Mouse (Mus musculus) cerebellum, adult 9-11 months (tissue): ENCODE measurements at regions not wholly inside any gene's neighbourhood (a gene's known extent, or its start where the extent isn't known, plus 50 kb on each side); places are given as distances from the start of the nearest gene placed in this dataset.

Experiments used
- DNase-seq: peaks from one replicate; pipeline ENCODE4 v3.0.0; 2022

DNA sequence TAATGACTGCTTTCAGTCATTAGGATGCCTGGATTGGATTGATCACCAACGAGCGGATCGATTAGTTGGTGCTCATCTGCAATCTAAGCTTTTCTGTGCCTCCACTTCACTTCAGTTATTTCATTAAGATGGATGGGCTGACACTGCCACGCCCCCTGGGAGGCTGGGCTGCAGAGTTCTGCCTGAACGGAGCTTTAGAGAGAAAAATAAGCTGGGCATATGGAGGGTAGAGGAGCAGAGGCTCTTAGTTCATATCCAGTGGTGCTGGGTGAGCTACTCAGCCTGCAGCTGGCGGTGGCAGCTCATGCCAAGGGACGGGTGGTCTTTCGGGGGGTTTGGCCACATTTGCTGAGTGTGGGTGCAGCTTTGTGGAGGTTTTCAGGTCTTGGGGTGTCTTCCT is 256.4 kb upstream of the Dusp10 start:
- DNase-seq: no peak

DNA sequence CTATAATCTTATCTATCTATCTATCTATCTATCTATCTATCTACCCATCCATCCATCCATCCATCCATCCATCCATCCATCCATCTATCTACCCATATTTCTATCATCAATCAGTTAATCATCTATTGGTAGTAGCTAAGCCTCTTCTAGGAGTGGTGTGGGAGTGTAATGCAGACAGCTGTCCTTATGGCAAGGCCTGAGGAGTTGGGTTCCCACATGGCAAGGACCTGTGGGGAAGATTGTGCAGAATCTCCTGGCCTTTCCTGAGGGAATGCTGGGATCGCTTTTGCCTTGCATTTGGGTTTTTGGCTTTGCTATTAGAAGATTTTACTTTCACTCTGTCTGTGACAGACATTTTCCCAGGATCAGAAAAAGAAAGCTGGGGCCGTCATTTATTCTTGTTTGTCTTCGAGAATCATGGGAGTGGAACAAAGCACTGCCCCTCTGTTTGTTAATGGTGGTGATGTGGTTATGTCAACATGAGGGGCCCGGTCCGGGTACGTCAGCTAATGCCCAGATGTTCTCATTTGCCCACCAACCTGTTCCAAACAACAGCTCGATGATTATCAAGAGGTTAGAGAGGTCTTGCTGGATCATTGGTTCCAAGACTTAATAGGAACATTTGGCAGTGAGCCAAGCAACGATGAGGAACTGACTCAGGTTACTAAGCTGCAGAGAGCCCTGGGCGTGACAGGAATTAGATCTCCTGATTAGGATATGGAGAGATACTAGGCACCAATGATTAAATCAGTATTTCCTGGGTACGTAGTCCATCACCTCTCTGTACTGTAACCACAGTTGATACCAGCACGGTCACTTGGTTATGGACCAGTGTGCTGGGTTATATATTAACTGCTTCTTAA is 249.0 kb upstream of the Dusp10 start:
- DNase-seq: no peak

DNA sequence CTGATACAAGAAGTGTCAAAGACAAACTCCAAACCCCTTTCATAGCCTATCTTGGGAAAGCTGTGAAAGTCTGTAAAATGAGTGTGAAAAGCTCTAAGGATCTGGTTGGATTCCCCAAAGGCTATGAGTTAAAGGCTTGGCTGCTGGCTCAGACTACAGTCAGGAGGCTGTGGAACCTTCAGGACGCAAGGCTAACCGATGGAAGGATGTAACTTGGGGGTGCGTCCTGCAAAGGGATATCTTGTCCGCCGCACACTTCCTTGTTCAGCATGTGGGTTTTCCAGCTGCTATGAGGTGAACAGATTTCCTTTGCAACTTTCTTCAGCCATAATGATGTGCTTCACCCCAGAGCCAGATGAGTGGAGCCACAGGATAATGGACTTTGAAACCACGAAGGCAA is 240.3 kb upstream of the Dusp10 start:
- no peak for DNase-seq

DNA sequence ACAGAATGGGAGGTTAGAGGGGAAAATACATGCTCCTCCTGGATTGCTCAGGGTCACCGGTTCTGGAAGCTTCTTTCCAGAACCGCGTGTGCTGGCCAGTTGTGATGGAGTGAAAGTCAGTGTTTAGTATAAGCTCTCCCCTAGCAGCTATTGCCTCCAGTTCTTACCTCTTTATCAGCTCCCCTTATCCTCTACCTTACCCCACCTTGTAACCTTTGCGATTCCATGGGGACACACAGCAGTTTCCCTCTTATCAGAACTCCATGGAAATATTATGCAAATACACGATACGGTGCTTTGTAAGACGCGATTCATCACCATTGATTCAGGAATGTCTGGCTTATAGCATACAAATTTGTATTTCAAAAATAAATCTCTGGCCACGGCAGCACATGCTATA is 232.9 kb upstream of the Dusp10 start:
- no peak for DNase-seq

DNA sequence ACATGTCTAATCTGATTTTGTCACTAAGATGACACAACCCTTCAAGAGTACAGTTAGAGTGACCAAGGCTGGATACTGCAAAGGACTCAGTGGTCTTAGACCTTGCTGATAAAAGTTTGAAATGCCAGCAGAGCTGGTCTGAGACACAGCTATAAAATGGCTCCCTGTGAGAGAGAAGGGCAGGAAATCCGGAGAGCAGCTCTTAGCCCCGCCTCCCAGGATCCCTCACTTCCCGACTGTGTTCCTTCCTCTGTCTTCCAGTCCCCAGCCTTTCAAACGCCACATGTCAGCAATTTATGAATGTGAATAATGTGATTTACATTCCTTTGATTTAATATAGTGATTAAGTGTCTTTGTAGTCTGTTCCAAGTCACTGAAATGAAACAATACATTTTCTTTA is 232.3 kb upstream of the Dusp10 start:
- DNase-seq: no peak

DNA sequence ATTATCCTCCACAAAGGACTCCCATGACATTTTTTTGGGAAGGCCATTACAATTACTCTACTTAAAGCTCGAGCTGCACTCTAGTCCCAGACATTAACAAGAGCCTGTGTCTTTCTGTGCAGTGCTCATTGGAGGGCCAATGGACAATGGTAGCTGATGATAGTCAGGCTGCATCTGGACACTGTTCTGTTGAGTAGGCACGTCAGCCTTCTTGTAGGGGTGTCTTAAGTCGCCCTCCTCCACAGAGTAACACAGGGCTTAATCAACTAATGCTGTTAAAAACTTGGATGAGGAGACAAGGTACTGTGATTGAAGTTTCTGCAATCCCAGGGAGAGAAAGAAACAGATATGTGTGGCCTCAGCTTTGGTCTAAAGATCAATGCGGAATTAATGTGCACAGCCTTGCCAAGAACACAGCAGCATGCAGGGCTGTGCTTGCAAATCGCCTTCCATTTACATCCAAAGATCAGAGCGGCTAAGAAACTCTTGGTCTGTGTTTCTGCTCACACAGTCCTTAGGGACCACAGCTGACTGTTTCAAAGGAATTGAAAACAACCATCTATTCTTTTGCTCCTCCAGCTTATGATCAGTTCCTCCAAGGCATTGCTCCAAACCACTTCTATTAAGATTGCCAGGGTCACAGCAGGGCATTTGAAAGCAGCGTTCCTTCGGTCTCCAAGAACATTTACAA is 229.5 kb upstream of the Dusp10 start:
- DNase-seq: peak; percentile 8

DNA sequence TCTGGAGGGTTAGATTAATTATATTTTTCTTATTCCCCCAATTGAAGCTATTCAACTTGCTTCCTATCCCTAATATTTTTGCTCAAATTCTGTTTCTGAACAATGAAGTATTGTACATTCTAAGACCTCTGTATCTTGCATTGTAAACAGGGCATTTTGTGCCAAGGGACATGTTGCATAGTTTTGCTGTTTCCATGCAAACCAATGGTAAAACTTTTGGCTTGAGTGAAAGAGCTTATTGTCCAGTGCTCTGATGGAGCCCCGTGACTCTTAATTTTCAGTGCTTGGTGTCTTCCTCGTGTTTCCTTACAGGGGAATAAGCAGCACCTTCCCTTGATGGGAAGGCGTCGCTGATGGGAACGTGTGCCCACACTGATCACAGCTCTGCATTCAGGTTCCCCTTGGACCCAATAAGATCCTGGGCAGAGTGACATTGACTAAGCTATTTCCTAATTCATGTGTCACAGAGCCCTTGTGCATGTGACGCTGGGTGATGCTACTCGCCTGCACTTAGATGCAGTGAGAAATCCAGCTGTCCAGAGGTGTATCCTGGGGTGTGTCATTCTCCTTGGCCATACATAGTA is 220.8 kb upstream of the Dusp10 start:
- DNase-seq: no peak

DNA sequence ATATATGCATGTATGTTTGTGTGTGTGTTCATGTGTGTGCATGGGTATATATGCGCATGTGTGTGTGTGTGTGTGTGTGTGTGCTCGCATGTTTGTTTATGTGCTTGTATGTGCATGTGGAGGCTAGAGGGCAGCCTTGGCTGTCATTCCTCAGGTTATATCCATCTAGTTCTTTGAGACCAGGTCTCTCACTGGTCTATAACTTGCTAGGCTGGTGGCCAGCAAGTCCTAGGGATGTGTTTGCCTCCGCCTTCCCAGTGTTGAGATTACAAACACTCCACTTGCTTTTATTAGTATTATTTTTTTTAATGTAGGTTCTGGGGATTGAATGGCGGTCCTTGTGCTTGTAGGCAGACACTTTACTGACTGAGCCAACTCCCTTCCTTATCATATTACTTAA is 219.8 kb upstream of the Dusp10 start:
- no peak for DNase-seq

DNA sequence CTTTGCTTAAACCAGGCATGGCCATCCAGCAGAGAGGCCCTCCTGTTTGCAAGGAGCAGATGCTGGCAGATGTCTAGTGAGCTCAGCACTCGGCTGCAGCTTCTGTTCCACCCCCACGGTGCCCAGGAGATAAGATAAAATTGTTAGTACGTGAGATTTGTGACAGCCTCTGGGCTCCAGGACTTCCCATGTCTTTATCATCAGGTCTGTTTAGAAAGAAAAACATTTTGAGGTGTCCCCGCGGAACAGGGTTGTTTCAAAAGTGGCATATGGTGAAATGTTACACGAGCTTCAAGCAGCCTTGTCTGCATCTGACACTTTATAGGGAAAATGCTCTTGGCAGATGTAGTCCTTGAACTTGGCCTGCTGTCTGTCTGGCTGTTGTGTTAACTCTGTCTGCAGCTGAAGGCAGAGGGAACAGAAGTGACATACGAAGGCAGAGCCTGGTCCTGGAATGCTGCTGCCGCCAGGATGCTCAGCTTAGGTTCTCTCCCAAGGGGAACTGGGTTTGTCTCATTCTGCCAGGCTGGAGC is 219.1 kb upstream of the Dusp10 start:
- no peak for DNase-seq

DNA sequence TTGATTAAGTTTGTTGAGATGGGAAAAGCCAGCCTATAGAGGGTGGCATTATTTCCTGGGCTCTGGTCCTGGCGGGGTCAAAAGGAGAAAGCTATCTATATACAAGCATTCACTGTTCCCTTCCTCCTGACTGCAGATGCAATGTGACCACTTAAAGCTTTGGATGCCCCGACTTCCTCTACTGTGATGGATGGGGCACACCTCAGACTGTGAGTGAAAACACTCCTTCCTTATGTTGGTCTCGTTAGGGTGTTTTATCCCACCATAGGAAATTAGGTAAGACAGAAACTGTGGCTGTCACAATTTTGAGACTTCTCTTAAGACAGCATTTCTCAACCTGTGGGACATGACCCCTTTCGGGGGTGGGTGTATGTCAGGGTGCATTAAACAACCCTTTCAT is 210.8 kb upstream of the Dusp10 start:
- no peak for DNase-seq

DNA sequence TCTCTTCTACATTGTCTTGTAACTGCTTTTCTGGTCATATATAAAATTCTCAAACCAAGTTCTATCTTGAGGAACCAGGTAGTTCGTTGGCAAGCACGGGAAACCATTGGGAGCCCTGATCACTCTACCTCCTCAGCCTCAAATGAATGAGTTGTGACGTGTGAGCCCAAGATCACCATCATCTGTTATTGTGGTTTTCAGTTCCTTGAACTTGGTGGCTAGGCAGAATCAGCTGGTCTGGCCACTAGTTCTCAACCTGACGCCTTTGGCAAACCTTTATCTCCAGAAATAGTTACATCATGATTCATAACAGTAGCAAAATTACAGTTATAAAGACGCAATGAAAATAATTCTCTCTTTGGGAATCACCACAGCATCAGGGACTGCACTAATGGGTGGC is 209.7 kb upstream of the Dusp10 start:
- no peak for DNase-seq

DNA sequence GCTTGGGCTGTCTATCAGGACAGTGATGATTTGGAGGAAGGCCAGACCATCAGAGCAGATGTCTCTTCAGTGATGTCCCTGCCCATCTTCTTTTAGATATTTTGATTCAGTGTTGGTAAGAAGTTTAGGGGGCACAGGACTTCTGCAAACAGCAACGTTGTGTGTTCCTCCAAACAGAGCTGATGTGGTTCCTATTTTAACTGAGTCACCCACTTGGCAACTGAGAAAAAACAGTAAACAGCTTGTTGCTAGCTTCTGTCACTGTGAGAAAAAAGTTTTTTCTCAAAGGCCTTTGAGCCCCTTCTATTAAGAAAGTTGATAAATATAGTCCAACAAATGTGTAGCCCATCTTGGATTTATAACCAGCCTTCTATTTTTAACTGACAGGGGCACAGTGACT is 209.3 kb upstream of the Dusp10 start:
- DNase-seq: no peak

DNA sequence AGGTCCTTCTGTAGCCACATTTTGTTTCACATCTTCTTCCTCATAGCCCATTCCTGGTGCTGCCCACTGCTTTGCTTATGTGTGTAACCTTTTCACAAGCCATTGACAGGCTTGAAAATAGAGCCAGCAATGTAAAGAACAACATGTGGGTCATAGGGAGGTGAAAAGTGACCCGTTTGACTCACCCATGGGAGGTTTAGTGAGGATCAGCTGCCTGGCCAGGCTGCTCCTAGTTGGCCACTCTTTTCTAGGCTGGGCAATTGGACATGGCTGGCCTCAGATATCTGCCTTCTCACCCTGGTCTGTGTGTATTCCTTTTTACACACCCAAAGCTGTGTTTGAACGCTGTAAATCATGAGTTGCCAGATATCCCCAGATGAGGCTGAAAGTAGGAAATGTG is 208.8 kb upstream of the Dusp10 start:
- no peak for DNase-seq

DNA sequence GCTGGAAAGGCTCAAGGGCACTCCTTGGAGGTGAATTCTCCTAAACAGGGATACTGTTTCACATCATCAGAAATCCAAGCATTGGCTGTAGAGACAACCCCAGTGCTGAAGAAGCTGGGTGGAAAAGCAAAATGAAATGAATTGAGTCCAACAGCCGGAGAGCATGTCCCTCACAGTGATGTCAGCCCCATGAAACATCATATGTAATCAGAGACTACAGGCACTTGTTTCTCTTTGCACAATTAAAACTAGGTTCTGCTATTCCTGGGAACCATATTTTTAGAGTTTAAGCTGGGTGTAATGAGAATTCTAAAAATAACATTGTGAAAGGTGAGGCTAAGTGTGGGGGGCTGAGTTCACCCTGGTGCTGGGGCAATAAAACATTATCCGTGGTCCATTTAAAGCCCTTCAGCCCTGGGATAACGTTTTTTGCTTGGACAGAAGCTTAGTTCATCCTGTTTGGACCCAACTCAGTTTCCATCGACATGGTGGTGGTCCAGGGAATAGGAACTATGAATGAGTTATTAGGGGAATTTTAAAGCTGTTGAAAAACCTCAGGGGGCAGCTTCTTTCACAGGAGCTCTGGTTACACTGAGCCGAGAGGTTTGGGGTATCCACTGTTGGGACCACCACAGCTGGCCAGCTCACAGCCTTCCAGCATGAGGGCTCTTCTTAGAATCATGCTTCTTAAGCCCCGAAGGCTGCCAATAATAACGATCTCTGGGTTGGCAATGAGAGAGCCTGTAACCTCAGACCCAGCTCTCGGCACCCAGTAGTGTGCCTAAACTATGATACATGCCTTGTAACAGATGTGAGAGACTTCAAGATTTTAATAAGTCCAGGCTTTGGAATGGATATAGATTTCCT is 206.0 kb upstream of the Dusp10 start:
- no peak for DNase-seq

DNA sequence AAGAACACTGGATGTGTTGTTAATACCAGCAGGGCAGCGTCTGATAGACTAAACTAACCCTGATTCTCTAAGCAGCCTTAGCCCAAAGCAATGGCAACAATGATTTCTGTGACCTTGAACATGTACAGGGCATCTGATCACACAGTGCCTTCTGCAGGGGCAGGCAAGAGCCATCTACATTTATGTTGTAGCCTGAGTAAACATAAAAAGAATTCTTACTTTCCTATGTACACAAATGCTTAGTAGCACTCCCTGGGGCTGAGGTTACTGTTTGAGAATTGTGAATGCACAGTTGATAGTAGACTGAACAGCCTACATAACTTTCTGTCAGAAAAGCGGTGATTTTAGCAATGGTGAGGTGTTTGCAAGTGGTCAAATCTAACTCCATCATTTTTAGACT is 204.9 kb upstream of the Dusp10 start:
- no peak for DNase-seq

DNA sequence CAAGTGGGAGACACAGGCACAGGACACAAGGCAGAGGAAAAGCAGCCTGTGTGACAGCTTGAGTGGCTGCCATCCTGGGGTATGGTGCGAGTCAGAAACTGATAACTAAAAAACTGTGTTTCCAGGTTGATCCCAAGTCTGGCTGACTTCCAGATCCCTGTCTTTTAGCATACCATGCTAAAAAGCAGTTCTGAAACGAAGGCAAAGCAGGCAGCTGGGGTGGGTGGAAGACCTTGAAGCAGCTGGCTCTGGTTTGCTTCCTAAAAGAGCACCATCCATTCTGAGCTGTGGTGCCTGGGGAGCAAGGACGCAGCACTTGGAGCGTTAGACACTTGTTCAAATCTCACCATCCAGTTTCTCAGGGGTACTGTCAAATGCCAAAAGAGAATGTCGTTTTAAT is 192.5 kb upstream of the Dusp10 start:
- no peak for DNase-seq

DNA sequence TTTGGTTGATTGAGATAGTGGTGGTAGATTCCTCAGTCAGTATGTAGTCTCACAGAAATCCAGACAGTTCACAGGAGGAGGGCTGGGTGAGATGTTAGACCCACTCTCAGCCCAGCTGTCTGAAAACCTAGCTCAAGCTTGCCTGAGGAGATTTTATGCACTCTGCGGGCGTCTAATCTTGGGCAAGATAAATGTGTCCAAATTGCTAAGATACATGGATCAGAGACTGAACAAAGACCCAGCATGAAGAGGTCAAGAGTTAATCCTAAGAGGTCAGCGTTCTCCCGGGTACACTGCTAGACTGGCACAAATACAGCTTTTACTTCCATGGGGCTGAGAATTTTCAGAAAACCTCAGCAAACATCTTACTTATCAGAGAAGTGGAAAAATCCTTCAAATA is 186.8 kb upstream of the Dusp10 start:
- no peak for DNase-seq

DNA sequence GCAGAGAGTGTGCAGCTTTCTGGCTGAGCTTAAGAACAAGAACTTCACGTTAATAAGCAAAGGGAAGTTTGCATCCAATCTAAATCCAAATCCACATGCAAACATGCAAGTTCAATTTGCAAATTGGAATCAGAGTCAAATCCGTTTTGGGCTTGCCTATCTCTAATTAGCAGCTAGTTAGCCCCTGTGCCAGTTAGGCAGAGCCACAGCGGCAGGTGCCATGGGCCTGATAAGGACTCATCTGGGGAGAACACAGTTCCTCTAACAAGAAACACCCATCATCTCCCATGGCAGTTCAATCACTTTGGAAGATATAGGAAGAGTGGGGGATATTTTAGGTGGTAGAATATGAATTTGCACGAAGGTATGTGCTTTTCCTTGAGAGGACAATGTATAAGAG is 168.0 kb upstream of the Dusp10 start:
- DNase-seq: no peak

DNA sequence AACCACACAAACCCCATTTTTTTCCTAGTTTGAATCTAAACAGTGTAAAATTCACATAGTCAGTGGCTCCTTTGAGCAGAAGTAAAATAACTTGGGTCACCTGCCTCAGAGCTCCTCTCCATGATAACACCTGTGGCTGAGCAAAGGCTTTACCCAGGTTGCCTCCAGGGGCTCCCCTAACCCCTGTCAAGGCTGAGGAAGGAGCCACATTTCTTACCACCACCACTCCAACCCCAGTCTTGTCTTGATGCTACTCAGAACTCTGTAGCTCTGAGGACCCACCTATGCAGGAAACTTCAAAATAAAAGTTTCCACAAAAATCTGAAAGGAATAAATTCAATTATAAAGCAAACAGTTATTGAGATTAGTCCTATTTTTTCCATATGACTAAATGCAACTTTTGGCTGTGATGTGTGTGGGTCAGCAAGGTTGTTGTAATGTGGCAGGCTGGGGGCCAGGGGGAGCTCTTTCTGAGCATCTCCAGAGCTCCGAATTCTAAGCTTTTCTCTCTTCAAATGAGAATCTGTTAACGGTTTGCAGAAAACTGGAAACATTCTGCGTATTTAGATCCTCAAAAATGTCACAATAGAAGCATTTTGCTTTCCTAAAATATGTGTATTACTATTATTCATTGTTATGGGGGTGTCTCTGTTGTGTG is 159.0 kb upstream of the Dusp10 start:
- no peak for DNase-seq

DNA sequence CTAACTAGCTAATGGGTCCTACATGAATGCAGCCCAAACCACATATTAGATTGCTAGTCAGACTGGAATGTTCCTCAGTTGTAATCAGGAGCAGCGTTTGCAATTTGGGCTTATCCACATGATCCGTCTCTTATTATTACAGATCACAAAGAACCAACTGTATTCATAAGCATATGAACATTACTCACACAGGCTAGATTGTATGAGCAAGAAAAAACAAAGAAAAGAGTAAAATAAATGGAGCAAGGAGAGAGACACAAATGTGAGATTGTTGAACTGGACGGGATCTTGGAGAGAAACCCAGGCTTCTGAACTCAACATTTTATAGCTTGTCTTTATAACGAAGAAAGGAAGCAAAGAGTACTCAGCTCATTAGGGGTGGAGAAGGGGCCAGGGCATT is 148.0 kb upstream of the Dusp10 start:
- no peak for DNase-seq

DNA sequence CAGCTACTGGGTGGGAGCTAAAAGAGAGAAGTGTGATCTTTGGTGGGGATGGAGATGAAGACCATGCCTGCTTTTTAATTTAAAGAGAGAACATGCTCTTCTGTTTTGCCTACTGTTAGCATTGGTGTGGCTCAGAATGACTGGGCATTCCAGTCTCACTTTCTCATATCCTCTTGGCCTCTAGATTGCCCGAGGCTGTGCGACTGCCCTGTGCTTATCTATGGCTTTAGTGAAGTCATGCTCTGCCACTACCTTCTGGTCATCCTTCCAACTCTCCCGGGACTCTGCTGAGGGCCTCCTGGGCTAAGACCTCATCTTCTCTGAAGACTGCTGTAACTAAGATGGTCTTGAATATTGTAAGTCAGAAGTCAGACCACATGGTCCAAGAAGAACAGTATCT is 147.5 kb upstream of the Dusp10 start:
- no peak for DNase-seq

DNA sequence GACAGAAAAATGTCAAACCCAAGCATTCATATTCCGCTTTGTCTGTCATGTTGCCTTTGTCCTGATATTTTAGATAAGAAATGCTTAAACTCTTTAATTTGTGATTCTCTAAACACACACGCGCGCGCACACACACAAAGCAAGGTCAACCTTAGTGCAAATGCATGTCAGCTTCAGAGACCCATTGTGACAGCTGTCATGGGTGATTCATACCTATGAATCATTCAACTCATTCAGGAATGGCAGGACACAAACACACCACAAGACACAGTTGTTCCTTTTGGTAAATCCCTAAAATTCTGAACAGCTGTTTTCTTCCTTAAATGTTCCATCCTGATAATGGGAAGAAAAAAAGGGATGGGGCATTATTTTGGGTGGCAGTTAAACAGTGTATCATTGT is 144.1 kb upstream of the Dusp10 start:
- no peak for DNase-seq

DNA sequence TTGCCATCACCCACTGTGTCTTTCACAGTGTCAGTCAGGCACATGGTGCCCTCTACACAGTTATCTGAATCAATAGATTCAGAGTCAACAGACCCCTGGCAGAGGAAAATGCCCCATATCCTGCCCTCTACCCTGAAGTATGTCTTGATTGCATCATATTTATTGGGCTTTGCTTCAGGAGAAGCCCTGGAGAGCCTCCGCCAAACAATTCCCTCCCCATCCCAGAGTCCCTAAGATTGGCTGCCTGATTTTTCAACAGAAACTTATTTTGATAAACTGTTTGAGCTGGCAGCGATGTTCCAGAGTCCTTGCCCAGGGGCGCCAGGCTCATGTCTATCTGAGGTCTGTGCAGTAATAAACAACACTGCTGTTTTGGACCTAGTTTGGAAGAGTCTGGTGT is 117.2 kb upstream of the Dusp10 start:
- DNase-seq: no peak
